Comparison of ENCODE assay signal across 13 mouse cellular contexts in the genomic region with DNA sequence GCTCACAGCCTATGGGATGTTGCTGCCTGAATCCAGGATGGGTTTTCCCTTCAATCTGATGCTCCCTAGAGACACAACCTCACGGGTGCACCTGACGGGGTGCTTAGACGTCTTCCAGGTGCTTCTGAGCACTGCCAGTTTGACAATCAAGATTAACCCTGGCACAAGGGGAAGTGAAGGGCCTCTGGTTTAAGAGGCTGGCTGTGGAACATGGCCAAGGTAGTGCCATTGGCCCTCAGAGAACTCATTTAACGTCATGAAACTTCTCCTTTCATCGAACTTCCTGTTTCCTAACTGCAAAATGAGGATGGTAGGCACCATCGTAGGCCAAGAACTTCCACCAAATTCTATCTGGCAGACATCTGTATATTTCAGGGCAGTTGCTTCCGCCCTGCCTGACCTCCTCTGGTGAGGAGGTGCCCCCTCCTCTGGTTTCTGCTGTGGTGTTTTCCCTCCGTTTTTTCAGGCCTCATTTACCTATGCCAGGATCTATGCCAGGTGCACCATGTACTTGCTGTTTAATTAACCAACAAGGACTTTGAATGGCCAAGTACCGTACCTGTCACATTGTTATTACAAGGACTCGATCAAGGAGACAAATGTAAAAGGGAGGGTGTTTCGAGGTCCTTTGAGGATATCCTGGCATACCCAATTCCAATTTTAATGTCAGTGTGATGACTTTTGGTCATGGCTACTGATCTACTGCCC. TPM values are rescaled to one million over a fixed set of nuclear protein-coding genes. Genes with fewer than 3 reads are reported as not detected.
DNase-seq lines count a peak whose midpoint lies in the region; ATAC-seq and TF ChIP-seq lines count a peak whose summit lies in the region.
"Had no signal": no experiment of that assay in that cellular context is flagged by ENCODE, and none has a peak within 500 bp of the region (broad histone marks: within the 10 kb centered on the region; RNA-seq: fewer than 3 reads in every experiment).

No protein-coding gene starts in this region.

- peak overlapping the region; percentile 59 for H3K27ac ChIP-seq in brown adipose tissue, adult 24 weeks (replicated peaks; ENCODE audit: low read depth, low read length)
- H3K27ac ChIP-seq in macrophage: peak overlapping the region; percentile 61
- H3K27ac ChIP-seq in intestine, postnatal 0 days (ENCODE audit: low read depth, low read length): no peak overlapping the region
- H3K27ac ChIP-seq: heart, embryonic 10.5 days; hindbrain, embryonic 14.5 days; limb, embryonic 15.5 days; midbrain, embryonic 15.5 days; neural tube, embryonic 15.5 days had no signal

- WGBS in macrophage (ENCODE audit: missing documents): 15% methylated on average over 11 of the region's 11 CpGs
- WGBS in intestine, postnatal 0 days: 67% methylated on average over 11 of the region's 11 CpGs

- peaks cover 96% of the 10 kb centered on the region for H3K79me2 ChIP-seq in macrophage (ENCODE audit: inconsistent target)

- no peak overlapping the region for H3K9ac ChIP-seq in intestine, postnatal 0 days (ENCODE audit: low read depth, low read length)
- H3K9ac ChIP-seq: hindbrain, embryonic 14.5 days; limb, embryonic 15.5 days; midbrain, embryonic 15.5 days; neural tube, embryonic 15.5 days had no signal

- H3K4me3 ChIP-seq in brown adipose tissue, adult 24 weeks (ENCODE audit: insufficient read depth, low read depth, low read length): no peak overlapping the region
- H3K4me3 ChIP-seq in macrophage (ENCODE audit: inconsistent target): no peak overlapping the region
- H3K4me3 ChIP-seq in intestine, postnatal 0 days (ENCODE audit: low read depth, low read length): no peak overlapping the region
- H3K4me3 ChIP-seq: heart, embryonic 10.5 days; limb, embryonic 15.5 days; midbrain, embryonic 15.5 days; neural tube, embryonic 15.5 days had no signal

- H3K4me1 ChIP-seq in brown adipose tissue, adult 24 weeks (ENCODE audit: control insufficient read depth, insufficient read depth, insufficient read length, low read length): peaks cover 22% of the 10 kb centered on the region
- 0 out of 2 replicates have a peak, but pooled peaks cover 6% of the 10 kb centered on the region for H3K4me1 ChIP-seq in intestine, postnatal 0 days (replicated peaks; ENCODE audit: control insufficient read depth, insufficient read depth, low read length)

- H3K27me3 ChIP-seq in intestine, postnatal 0 days (replicated peaks; ENCODE audit: control insufficient read depth, insufficient read depth, low read length): no peaks in the 10 kb centered on the region
- H3K27me3 ChIP-seq: limb, embryonic 15.5 days; midbrain, embryonic 15.5 days; neural tube, embryonic 15.5 days had no signal

- ATAC-seq in intestine, postnatal 0 days: no peak
- ATAC-seq: midbrain, embryonic 15.5 days had no signal

- H3K36me3 ChIP-seq in macrophage (ENCODE audit: inconsistent target): no peaks in the 10 kb centered on the region; the same call in 1 of the 2 replicates
- peaks cover 8% of the 10 kb centered on the region; the same call in 1 of the 2 replicates for H3K36me3 ChIP-seq in intestine, postnatal 0 days (ENCODE audit: control insufficient read depth, insufficient read depth)
- H3K36me3 ChIP-seq: midbrain, embryonic 15.5 days; neural tube, embryonic 15.5 days had no signal

- H3K4me2 ChIP-seq in intestine, postnatal 0 days (replicated peaks; ENCODE audit: low read depth): no peak overlapping the region
- H3K4me2 ChIP-seq: hindbrain, embryonic 14.5 days; limb, embryonic 15.5 days; midbrain, embryonic 15.5 days; neural tube, embryonic 15.5 days had no signal

- peak; percentile 29 to 57 for DNase-seq in kidney, postnatal 25 days
- no peak for DNase-seq in kidney, postnatal 4 days
- DNase-seq in B cell, adult 2 months: peak; percentile 44 to 46
- no peak for DNase-seq in urinary bladder, postnatal 4 days (ENCODE audit: low spot score in 2 of 2)
- no peak for DNase-seq in thymus, postnatal 25 days

- H3K9me3 ChIP-seq in intestine, postnatal 0 days (ENCODE audit: control insufficient read depth): no peaks in the 10 kb centered on the region
- H3K9me3 ChIP-seq: heart, embryonic 10.5 days; limb, embryonic 15.5 days; midbrain, embryonic 15.5 days; neural tube, embryonic 15.5 days had no signal

- no peak for TF ChIP-seq CTCF in intestine, postnatal 0 days (IDR thresholded peaks at IDR 0.05; ENCODE audit: low read depth)

RNA-seq across cellular contexts. Expression of a gene that starts 29.7 kb away (rescaled TPM):
- 8.6 and 10.5 TPM in 2 replicates for polyA plus RNA-seq in brown adipose tissue, adult 24 weeks (2012; ENCODE audit: insufficient read depth, insufficient read length, missing spikeins)
- 100 to 1,000 TPM in 3 of 26 experiments, 10 to 100 TPM in 23; 35.9 to 168 (median 52.6) TPM for total RNA-seq in macrophage (2018; cell fraction: chromatin; rRNA removed)
- total RNA-seq in macrophage (2018; cell fraction: cytosol; rRNA removed): 10 to 100 TPM; 34.1 to 60.8 (median 42.1) TPM
- total RNA-seq in macrophage (2018; cell fraction: nucleus; rRNA removed): 100 to 1,000 TPM in 2 of 26 experiments, 10 to 100 TPM in 24; 37.7 to 145 (median 56.4) TPM
- polyA plus RNA-seq in macrophage (2018): 23.4 to 26.3 TPM (median 24.8 TPM) in 3 replicates
- 7.8 and 9.4 TPM in 2 replicates for polyA plus RNA-seq in intestine, postnatal 0 days (2015; fragmentation: Nextera tagmentation; extraction: Ambion mirVana)

Comparison
In these comparisons a context has a peak if more than half of its experiments do, and no peak if none do; other contexts are left out.
1. DNase-seq: peak in kidney, postnatal 25 days (2 of 2) and B cell, adult 2 months (2 of 2); none in kidney, postnatal 4 days (0 of 2), urinary bladder, postnatal 4 days (0 of 2) and thymus, postnatal 25 days (single experiment).